Mouse (Mus musculus) ES-Bruce4 (cell line): ENCODE data around the gene Myh7b.

Experiments
- EP300 ChIP-seq: IDR thresholded peaks from 2 replicates; pipeline ENCODE4 v1.6.1; 2011; ENCODE audit warnings: low read depth, low read length; ENCODE audit not compliant: insufficient read depth
- POLR2A ChIP-seq: IDR thresholded peaks from one replicate; pipeline ENCODE4 v1.8.1; 2011; ENCODE audit warnings: low read length; ENCODE audit not compliant: insufficient read depth

GRCm38 (mm10) chr2:155635961-155636360 is 24.9 kb downstream of the Myh7b start:
- TF ChIP-seq EP300 (no peak), POLR2A (no peak)
